Mouse (Mus musculus): ENCODE measurements around the gene Cacna1e. TPM values are rescaled to one million over a fixed set of nuclear protein-coding genes. Genes with fewer than 3 reads are reported as not detected.

Gene Cacna1e
- total RNA-seq, 2 experiments from 2014 or later: 164 to 184 TPM

DNA sequence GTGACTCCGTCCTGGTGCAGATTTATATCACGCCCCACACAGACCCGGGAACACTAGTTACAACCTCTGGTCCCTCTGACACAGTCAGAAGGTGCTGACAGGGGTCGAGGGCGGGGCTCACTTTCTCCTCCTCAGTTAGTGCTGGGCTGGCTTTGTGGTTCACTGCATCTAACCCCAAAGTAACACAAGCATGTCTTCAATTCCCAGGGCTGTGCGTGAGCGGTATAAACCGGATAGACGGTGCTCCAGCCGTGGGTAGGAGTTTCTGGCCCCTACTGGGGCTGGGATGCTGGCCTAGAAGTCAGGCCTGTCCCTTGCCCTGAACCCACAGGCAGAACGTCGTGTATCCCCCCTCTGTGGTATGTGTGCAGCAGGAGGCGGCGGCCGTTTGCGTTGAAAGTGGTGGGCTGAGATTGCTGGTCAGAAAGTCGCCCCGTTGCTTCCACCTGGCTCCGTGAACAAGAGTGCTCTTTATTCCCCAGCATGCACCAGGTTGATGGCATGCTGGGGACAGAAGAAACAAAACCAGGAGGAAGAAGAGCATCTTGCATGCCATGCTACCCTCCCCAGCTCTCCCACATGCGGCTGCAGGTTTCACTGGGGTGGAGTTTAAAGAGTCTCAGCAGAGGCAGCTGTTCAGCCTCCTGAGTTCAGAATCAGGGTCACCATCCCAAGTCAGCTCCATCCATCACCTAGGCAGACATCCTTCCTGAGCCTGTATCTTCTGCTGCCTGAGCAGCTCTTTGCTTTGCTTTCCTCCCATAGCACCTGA is 467.7 kb downstream of the Cacna1e start:
- DNase-seq (ENCODE audit: low spot score in 2 of 2): no peak

DNA sequence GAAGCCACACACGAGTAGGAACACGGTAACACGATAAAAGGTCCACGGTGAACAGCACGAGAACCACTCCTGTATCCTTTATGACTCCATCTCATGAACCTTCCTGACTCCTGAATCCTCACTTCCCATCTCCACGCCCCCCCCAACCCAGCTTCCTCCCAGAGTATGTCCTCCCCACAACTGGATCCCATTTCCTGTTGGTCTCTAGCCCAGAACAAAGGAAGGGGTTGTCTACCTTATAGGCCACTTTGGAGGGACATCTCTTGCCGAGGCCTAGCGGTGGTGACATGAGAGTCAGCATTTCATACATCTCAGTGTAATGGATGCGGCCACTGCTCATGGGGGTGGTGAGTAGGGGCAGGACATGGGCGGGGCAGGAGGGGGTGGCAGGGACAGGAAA is 468.5 kb downstream of the Cacna1e start:
- no peak for DNase-seq (ENCODE audit: low spot score in 2 of 2)

DNA sequence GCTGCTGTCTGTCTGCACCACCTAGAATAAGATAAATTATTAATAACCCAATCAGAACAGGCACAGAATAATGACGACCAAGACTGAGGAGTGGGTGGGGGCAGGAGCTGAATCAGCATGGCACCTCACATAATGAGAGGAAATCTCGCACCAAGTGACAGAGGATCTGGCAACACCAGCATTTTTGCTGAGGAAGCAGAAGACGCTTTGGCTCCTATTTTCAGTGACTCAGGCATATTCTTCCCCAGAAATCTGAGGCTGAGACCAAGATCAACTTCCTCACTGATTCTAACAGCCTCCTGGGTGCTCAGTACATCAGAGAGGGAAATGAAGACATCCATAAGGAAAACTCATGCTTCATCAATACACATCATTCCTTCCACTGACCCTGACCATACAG is 471.2 kb downstream of the Cacna1e start:
- no peak for DNase-seq (ENCODE audit: low spot score in 2 of 2)

DNA sequence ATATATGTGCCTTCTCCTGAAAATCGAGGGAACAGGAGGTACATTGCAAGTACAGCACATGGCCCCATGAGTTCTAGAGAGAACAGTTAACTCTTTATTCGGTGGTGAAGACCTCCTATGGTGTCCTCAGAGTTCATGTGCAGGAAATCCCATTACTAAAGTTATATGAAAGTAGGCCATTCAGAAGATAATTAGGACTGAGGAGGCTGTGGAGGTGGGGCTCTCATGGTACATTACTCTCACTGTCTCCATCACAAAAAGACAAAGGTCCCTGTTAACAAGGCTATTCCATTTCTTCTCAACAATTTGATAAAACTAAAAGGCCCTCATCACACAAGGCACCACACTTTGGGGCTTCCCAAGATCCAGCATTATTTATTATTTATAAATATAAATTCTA is 475.2 kb downstream of the Cacna1e start:
- no peak for DNase-seq (ENCODE audit: low spot score in 2 of 2)

DNA sequence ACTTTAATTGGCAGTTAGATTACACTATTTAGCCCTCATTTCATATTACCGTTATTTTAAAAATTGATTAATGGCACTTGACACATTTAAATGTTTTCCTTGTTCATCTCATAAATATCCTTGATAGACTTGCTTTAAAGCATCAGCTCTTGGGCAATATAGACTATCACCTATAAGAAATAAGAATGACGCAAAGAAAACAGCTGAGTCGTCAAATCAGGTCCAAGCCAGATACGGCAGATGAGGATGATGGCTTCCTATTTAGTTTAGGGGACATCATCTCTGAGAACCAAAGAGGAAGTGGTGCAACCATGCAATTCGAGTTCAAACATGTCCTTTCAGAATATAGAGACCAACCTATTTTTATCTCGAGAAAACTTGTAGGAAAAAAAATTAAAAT is 492.3 kb downstream of the Cacna1e start:
- DNase-seq (ENCODE audit: low spot score in 2 of 2): no peak

Other genes with a start within 250 kb of the Cacna1e start
- gene Ier5, start 215.1 kb upstream of the Cacna1e start, total RNA-seq (2021): 10 to 100 TPM; 17.9 to 19.8 TPM

Data from layer of hippocampus, postnatal 14 days (tissue).